ENCODE assay signal across 8 mouse cellular contexts in the genomic region with DNA sequence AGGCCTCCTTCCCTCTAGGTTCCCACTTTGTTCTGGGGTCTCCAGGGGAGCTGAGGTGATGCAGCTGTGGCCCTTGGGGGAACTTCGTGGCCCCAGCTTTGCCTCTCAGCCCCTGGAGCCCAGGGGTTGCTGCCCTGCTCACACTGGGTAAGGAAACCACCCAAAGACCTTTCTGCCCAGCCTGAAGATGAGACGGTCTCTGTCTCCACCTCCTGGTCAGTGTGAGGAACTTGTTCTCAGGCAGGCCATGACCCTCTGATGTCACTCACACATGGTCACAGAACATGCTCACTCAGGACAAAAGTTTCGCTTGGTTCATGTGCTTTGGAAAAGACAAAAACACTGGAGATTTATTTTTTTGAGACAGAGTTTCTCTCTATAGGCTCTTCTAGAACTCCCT. TPM values are rescaled to one million over a fixed set of nuclear protein-coding genes. Genes with fewer than 3 reads are reported as not detected.
A peak's percentile ranks its signal among the peaks of the same experiment; 100 is the strongest.
DNase-seq lines count a peak whose midpoint lies in the region; ATAC-seq and TF ChIP-seq lines count a peak whose summit lies in the region.

No protein-coding gene starts in this region.

- peak; percentile 64 for DNase-seq in forebrain, embryonic 10.5 days (ENCODE audit: extremely low spot score, low spot score)
- peak; percentile 69 for DNase-seq in Muller cell, postnatal 12 days (ENCODE audit: inconsistent ontology term)
- peak; percentile 72 for DNase-seq in embryo, embryonic 9.5 days (ENCODE audit: extremely low spot score)
- peak; percentile 84 to 91 for DNase-seq in heart, postnatal 10 days
- peak; percentile 44 for DNase-seq in limb, embryonic 14.5 days (ENCODE audit: low spot score)
- peak; percentile 64 for DNase-seq in neural tube, embryonic 10.5 days (ENCODE audit: extremely low spot score, low spot score)
- DNase-seq in thymus, postnatal 36 days = peak; percentile 77 to 81

- peaks cover 34% of the 10 kb centered on the region for H3K36me3 ChIP-seq in forebrain, embryonic 10.5 days (replicated peaks)
- H3K36me3 ChIP-seq in forebrain, embryonic 15.5 days = peaks cover 31% of the 10 kb centered on the region
- peaks cover 35% of the 10 kb centered on the region for H3K36me3 ChIP-seq in limb, embryonic 14.5 days (ENCODE audit: control insufficient read depth, insufficient read depth, low read length)

- no peaks in the 10 kb centered on the region for H3K9me3 ChIP-seq in forebrain, embryonic 10.5 days
- H3K9me3 ChIP-seq in forebrain, embryonic 15.5 days = no peaks in the 10 kb centered on the region
- no peaks in the 10 kb centered on the region for H3K9me3 ChIP-seq in limb, embryonic 14.5 days (ENCODE audit: control insufficient read depth, low read length)

- WGBS in forebrain, embryonic 10.5 days = 23% methylated on average over 3 of the region's 3 CpGs
- WGBS in forebrain, embryonic 15.5 days = 27% methylated on average over 3 of the region's 3 CpGs
- WGBS in limb, embryonic 14.5 days = 25% methylated on average over 3 of the region's 3 CpGs

- no peak overlapping the region for H3K4me3 ChIP-seq in forebrain, embryonic 10.5 days
- H3K4me3 ChIP-seq in forebrain, embryonic 15.5 days = no peak overlapping the region
- H3K4me3 ChIP-seq in limb, embryonic 14.5 days (replicated peaks; ENCODE audit: low read length) = no peak overlapping the region

- no peak overlapping the region for H3K27ac ChIP-seq in forebrain, embryonic 10.5 days
- H3K27ac ChIP-seq in forebrain, embryonic 15.5 days (replicated peaks) = no peak overlapping the region
- H3K27ac ChIP-seq in limb, embryonic 14.5 days (replicated peaks; ENCODE audit: low read depth, low read length) = no peak overlapping the region

- no peaks in the 10 kb centered on the region for H3K27me3 ChIP-seq in forebrain, embryonic 10.5 days (ENCODE audit: poor library complexity, severe bottlenecking)
- no peaks in the 10 kb centered on the region for H3K27me3 ChIP-seq in forebrain, embryonic 15.5 days
- H3K27me3 ChIP-seq in limb, embryonic 14.5 days (ENCODE audit: control insufficient read depth, insufficient read depth, low read length) = no peaks in the 10 kb centered on the region

- H3K4me2 ChIP-seq in forebrain, embryonic 15.5 days (replicated peaks) = no peak overlapping the region
- no peak overlapping the region for H3K4me2 ChIP-seq in limb, embryonic 14.5 days (replicated peaks; ENCODE audit: low read depth, low read length, severe bottlenecking)

- intact Hi-C loops in heart, postnatal 10 days (cut with DNase I) = loop anchor here (1.0 to 2.0 kb wide), 2 partner anchors 23 to 79 kb away; no protein-coding TSS in a partner anchor

- H3K4me1 ChIP-seq in forebrain, embryonic 10.5 days = peaks cover 2% of the 10 kb centered on the region; the same call in 1 of the 2 replicates
- H3K4me1 ChIP-seq in forebrain, embryonic 15.5 days = peaks cover 3% of the 10 kb centered on the region; the same call in 1 of the 2 replicates
- no peaks in the 10 kb centered on the region for H3K4me1 ChIP-seq in limb, embryonic 14.5 days (ENCODE audit: control insufficient read depth, insufficient read depth, low read length)

- no peak overlapping the region for H3K9ac ChIP-seq in forebrain, embryonic 15.5 days (replicated peaks)
- H3K9ac ChIP-seq in limb, embryonic 14.5 days (ENCODE audit: low read depth, low read length, severe bottlenecking) = no peak overlapping the region

- ATAC-seq in forebrain, embryonic 15.5 days (replicated peaks) = no peak
- ATAC-seq in limb, embryonic 14.5 days (ENCODE audit: low FRiP score, low read depth) = peak; percentile 72; the same call in 1 of the 2 replicates

- TF ChIP-seq POLR2A in limb, embryonic 14.5 days (IDR thresholded peaks at IDR 0.05; ENCODE audit: borderline replicate concordance, extremely low read depth, insufficient read depth, insufficient read length) = no peak

RNA-seq across cellular contexts. Expression of gene Gm10277, which starts 28.5 kb away (rescaled TPM):
- polyA plus RNA-seq in forebrain, embryonic 10.5 days (2016; fragmentation: Nextera tagmentation; extraction: Ambion mirVana) = 0.92 and 1.2 TPM in 2 replicates
- 2.4 and 2.5 TPM in 2 replicates for polyA plus RNA-seq in forebrain, embryonic 15.5 days (2015; fragmentation: Nextera tagmentation; extraction: Ambion mirVana)
- total RNA-seq in heart, postnatal 10 days (2021) = not detected
- not detected in 2 replicates for polyA plus RNA-seq in limb, embryonic 14.5 days (2012; rRNA removed)
- 0.75 and 0.89 TPM in 2 replicates for polyA plus RNA-seq in limb, embryonic 14.5 days (2014; fragmentation: Nextera tagmentation; extraction: Ambion mirVana)

RNA-seq across cellular contexts. Expression of gene Myo18a, which starts 53.0 kb away (rescaled TPM):
- 25.9 and 26.4 TPM in 2 replicates for polyA plus RNA-seq in forebrain, embryonic 10.5 days (2016; fragmentation: Nextera tagmentation; extraction: Ambion mirVana)
- 45.5 and 52.5 TPM in 2 replicates for polyA plus RNA-seq in forebrain, embryonic 15.5 days (2015; fragmentation: Nextera tagmentation; extraction: Ambion mirVana)
- total RNA-seq in heart, postnatal 10 days (2021) = 100 to 1,000 TPM; 228 to 275 TPM
- 42.9 and 47.0 TPM in 2 replicates for polyA plus RNA-seq in limb, embryonic 14.5 days (2012; rRNA removed)
- 43.5 and 45.3 TPM in 2 replicates for polyA plus RNA-seq in limb, embryonic 14.5 days (2014; fragmentation: Nextera tagmentation; extraction: Ambion mirVana)
